1 mouse cellular context compared by ENCODE assay signal in genomic region chr4:151996951-151997222, GRCm38 (mm10).
TF ChIP-seq lines count a peak whose summit lies in the region.

No protein-coding gene starts in this region.

TF ChIP-seq in CH12.LX, 34 proteins besides CTCF, POLR2A, EP300 and RAD21 (continued from another document):
- no peak for TF ChIP-seq SIN3A (IDR thresholded peaks at IDR 0.05; ENCODE audit: low read length)
- no peak for TF ChIP-seq MEF2A (IDR thresholded peaks at IDR 0.05; ENCODE audit: borderline replicate concordance, low read depth, low read length)
- no peak for TF ChIP-seq TCF12 (IDR thresholded peaks at IDR 0.05; ENCODE audit: low read depth, low read length)
- no peak for TF ChIP-seq CHD2 (IDR thresholded peaks at IDR 0.05; ENCODE audit: low read length)
- TF ChIP-seq IRF4 (IDR thresholded peaks at IDR 0.05; ENCODE audit: low read depth, low read length): no peak
- TF ChIP-seq MYC (IDR thresholded peaks at IDR 0.05; ENCODE audit: low read depth, low read length): no peak
- TF ChIP-seq ZMIZ1 (IDR thresholded peaks at IDR 0.05; ENCODE audit: low read depth, low read length): no peak
- TF ChIP-seq MAFK (IDR thresholded peaks at IDR 0.05; ENCODE audit: insufficient replicate concordance, low read length): no peak
- no peak for TF ChIP-seq RCOR1 (conservative IDR thresholded peaks at IDR 0.05; ENCODE audit: low read depth, low read length)
- no peak for TF ChIP-seq PAX5 (IDR thresholded peaks at IDR 0.05; ENCODE audit: low read length)
- TF ChIP-seq NRF1 (IDR thresholded peaks at IDR 0.05; ENCODE audit: low read depth, low read length): no peak
- no peak for TF ChIP-seq POLR2AphosphoS2 (IDR thresholded peaks at IDR 0.05; ENCODE audit: low read depth, low read length)
- TF ChIP-seq JUND (conservative IDR thresholded peaks at IDR 0.05; ENCODE audit: low read depth, low read length): no peak
- TF ChIP-seq E2F4 (IDR thresholded peaks at IDR 0.05; ENCODE audit: insufficient replicate concordance, low read depth, low read length): no peak
